Mouse (Mus musculus) B cell, adult 67 days (primary cell): ENCODE measurements around the gene Tars2. TPM values are rescaled to one million over a fixed set of nuclear protein-coding genes. Genes with fewer than 3 reads are reported as not detected.

Source experiments
- total RNA-seq, 2 experiments: library from RNA; stranded (reverse); gene quantifications; 4 replicates each; pipeline ENCODE4 v1.2.4; 2023

Gene Tars2
- total RNA-seq: 100 to 1,000 TPM in 1 of 2 experiments, 10 to 100 TPM in 1; 88.2 to 108 TPM

DNA sequence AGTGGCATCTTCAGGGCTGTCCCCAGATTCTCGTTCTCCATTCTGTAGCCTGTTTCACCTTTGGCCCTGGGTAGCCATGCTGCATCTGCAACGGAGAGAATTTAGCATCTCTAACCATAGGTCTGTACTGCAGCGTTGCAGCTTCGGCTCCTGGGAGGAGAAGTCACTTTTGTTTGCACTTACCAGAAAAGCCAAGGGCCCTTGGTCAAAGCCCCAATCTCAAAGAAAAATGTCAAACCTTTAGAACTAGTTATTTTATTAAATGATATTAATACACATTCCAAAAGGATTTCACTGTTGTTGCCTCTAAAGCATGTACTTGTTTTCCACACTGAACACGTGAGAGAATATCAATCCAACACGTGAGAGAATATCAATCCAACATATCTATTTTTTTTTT lies at the start of gene Tars2:
TSS of gene Tars2 (minus strand) at position 101 of the 400 bp plus-strand sequence.

DNA sequence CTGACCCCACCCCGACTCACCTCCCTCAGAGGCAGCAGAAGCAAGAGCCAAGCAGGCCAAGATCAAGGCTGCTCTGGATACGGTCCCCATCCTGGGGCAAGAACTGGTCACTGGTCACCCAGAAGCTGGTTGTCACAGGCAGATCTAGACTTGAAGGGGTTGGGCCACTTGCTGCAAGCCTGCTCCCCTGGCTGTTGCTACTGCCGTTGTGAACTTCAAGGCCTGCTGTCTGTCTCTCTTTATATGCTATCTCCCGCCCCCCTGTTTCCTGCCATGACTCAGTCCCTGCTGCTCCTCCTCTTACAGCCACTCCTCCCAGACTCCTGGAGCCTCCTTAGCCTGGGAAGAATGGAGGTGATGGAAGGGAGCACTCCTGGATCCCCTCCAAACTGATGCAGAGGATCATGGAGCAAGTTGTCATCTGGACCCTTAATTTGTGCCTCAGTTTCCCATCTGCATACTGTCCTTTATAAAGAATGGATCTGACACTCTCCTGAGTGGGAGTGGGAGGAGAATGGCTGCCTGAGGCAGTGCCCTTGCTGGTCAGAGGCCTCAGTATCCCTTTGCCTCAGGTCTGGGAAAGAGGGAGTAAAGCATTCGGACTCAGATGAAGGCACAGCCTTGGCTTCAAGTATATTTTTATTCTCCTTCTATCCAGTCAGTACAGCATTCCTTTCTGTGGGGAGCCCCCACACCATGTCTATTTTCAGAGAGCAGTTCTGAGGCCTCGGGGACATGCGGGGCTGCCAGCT lies 20.5 kb downstream of the Tars2 start, which contains the start of gene Ecm1:
TSS of gene Ecm1 (minus strand) at position 217 of the 752 bp plus-strand sequence.

Other genes starting within 250 kb of the Tars2 start
- gene Ctss, start 233.4 kb downstream of the Tars2 start, total RNA-seq: 100 to 1,000 TPM; 462 to 506 TPM
- gene Hormad1, start 200.5 kb downstream of the Tars2 start, total RNA-seq: under 1 TPM in 1 of 2 experiments, not detected in 1; 0.36 TPM
- 10 to 100 TPM; 28.9 to 37.0 TPM for gene Golph3l, start 171.3 kb downstream of the Tars2 start, total RNA-seq
- gene Ensa, start 135.2 kb downstream of the Tars2 start, total RNA-seq: 100 to 1,000 TPM; 115 to 129 TPM
- 100 to 1,000 TPM; 424 to 425 TPM for gene Mcl1, start 101.4 kb downstream of the Tars2 start, total RNA-seq
- 10 to 100 TPM; 18.2 to 21.8 TPM for gene Adamtsl4, start 72.3 kb downstream of the Tars2 start, total RNA-seq
- 10 to 100 TPM in 1 of 2 experiments, 1 to 10 TPM in 1; 8.8 to 11.4 TPM for gene Ecm1, start 20.6 kb downstream of the Tars2 start, total RNA-seq
- gene Rprd2, start 58.7 kb upstream of the Tars2 start, total RNA-seq: 100 to 1,000 TPM; 110 to 111 TPM
- gene Prpf3, start 95.7 kb upstream of the Tars2 start, total RNA-seq: 10 to 100 TPM; 92.7 to 93.4 TPM
- 100 to 1,000 TPM; 114 to 118 TPM for gene Mrps21, start 111.3 kb upstream of the Tars2 start, total RNA-seq
- gene Ciart, start 122.0 kb upstream of the Tars2 start, total RNA-seq: 100 to 1,000 TPM; 140 to 198 TPM
- 10 to 100 TPM; 65.9 to 70.6 TPM for gene BC028528, start 131.8 kb upstream of the Tars2 start, total RNA-seq
- 10 to 100 TPM; 57.0 to 60.6 TPM for gene Aph1a, start 133.8 kb upstream of the Tars2 start, total RNA-seq
- gene Car14, start 144.5 kb upstream of the Tars2 start, total RNA-seq: not detected
- gene Anp32e, start 169.0 kb upstream of the Tars2 start, total RNA-seq: 100 to 1,000 TPM; 106 to 122 TPM
- 100 to 1,000 TPM; 232 to 254 TPM for gene Plekho1, start 235.8 kb upstream of the Tars2 start, total RNA-seq